Mouse (Mus musculus) C2C12 (cell line): ENCODE measurements around the gene Gm49387. TPM values are rescaled to one million over a fixed set of nuclear protein-coding genes. Genes with fewer than 3 reads are reported as not detected.

ENCODE experiments used
- H3K27me3 ChIP-seq: one replicate; pipeline ENCODE4 v1.6.1; 2011; ENCODE audit not compliant: control insufficient read depth, insufficient read depth, insufficient read length
- H3K36me3 ChIP-seq: one replicate; pipeline ENCODE4 v1.6.1; 2011; ENCODE audit not compliant: control insufficient read depth, insufficient read depth
- H3K4me3 ChIP-seq: one replicate; pipeline ENCODE4 v1.5.1; 2011; ENCODE audit warnings: mild to moderate bottlenecking, control low read depth; ENCODE audit not compliant: poor library complexity, insufficient read depth, severe bottlenecking
- H3K79me2 ChIP-seq: one replicate; pipeline ENCODE4 v1.6.1; 2011; ENCODE audit not compliant: control insufficient read depth, insufficient read depth
- H3K79me3 ChIP-seq: one replicate; pipeline ENCODE4 v1.6.1; 2011; ENCODE audit warnings: low read depth, control low read depth
- H3ac ChIP-seq: one replicate; pipeline ENCODE3; 2011; ENCODE audit warnings: low read depth; ENCODE audit not compliant: control insufficient read depth, insufficient read length
- CEBPB ChIP-seq: IDR thresholded peaks from one replicate; pipeline ENCODE4 v1.6.1; 2011; ENCODE audit warnings: low read depth, mild to moderate bottlenecking, control low read depth, moderate library complexity
- CTCF ChIP-seq: IDR thresholded peaks from one replicate; pipeline ENCODE4 v1.5.1; 2011; ENCODE audit not compliant: control insufficient read depth, insufficient read depth, insufficient read length
- FOSL1 ChIP-seq: IDR thresholded peaks from one replicate; pipeline ENCODE4 v1.8.0; 2011; ENCODE audit warnings: mild to moderate bottlenecking, low read length; ENCODE audit not compliant: poor library complexity, insufficient read depth, severe bottlenecking
- MAX ChIP-seq: IDR thresholded peaks from one replicate; pipeline ENCODE4 v1.6.1; 2011; ENCODE audit warnings: mild to moderate bottlenecking, control low read depth
- MYOD1 ChIP-seq: IDR thresholded peaks from one replicate; pipeline ENCODE4 v1.6.1; 2011; ENCODE audit warnings: low read depth; ENCODE audit not compliant: control insufficient read depth, insufficient read length
- MYOG ChIP-seq: IDR thresholded peaks from one replicate; pipeline ENCODE4 v1.6.1; 2011; ENCODE audit not compliant: control insufficient read depth, insufficient read length; ENCODE audit errors: extremely low read depth
- USF1 ChIP-seq: IDR thresholded peaks from one replicate; pipeline ENCODE4 v1.6.1; 2011; ENCODE audit warnings: low read depth, mild to moderate bottlenecking, control low read depth, moderate library complexity
- polyA plus RNA-seq: library from polyadenylated mRNA; unstranded; fragments of >200 nt; fragmentation: generic; extraction: Trizol; gene quantifications from one replicate; pipeline ENCODE4 v1.2.1, GENCODE M21; 2012; ENCODE audit warnings: missing spikeins

The Gm49387 gene
- polyA plus RNA-seq, 1 experiment, result not detected

DNA sequence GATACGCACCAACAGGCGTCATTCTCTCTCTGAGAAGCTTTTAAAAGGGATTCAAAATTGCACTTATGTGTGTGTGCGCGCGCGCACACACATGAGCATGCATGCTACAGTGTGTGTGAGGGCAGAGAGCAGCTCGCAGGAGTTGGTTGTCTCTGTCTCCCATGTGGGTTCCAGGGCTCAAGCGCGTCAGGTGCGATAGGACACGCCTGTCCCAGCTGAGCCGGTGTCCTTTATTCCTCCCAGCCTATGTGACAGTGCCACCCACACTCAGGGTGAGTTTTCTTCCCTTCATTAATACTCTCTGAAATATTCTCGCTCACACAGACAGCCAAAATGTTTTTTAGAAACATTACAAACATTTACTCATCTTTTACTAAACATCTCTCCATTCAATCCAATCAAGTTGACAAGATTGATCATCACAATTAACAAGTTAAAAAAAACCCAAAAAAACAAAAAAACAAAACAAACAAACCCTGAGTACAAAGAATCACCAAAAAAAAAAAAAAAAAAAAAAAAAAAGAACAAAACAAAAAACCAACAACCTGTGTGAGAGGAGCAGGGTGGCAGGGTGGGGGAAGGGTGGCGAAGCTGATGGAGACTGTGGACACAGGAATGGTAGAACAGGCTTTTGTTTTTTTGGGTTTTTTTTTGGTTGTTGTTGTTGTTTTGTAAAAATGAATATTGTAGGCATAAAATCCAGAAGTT is 38.6 kb downstream of the Gm49387 start:
- peaks cover 40% of the 10 kb centered on the region for H3K27me3 ChIP-seq
- H3ac ChIP-seq, result no peak overlapping the region
- TF ChIP-seq USF1 (no peak), MYOG (no peak), MAX (no peak), FOSL1 (no peak), CTCF (no peak), CEBPB (no peak), MYOD1 (no peak)
- no peaks in the 10 kb centered on the region for H3K79me3 ChIP-seq
- H3K36me3 ChIP-seq, result no peaks in the 10 kb centered on the region
- no peaks in the 10 kb centered on the region for H3K79me2 ChIP-seq
- no peak overlapping the region for H3K4me3 ChIP-seq

DNA sequence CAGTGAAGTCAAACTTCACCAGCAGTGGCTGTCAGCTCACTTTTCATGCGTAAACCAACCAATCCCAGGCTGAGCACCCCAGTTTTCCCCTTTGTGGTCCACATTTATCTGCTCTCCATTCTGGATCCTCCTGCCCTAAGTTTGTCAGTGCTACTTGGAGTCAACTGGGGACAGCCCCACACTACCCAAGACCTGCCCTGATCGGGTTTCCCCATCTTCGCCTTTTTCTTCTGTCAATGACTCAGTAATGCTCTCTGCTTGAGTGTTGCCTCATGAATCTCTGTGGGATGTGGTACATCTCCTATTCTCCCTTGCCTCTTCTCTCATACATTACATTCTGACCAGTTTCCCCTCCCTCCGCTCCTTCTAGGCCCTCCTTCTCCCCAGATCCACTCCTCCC is 43.2 kb downstream of the Gm49387 start:
- no peaks in the 10 kb centered on the region for H3K79me2 ChIP-seq
- H3K36me3 ChIP-seq, result no peaks in the 10 kb centered on the region
- TF ChIP-seq MYOD1, result no peak
- no peak for TF ChIP-seq USF1
- no peak for TF ChIP-seq MAX
- no peak for TF ChIP-seq CTCF
- TF ChIP-seq CEBPB, result no peak
- no peak for TF ChIP-seq FOSL1
- TF ChIP-seq MYOG, result no peak
- no peak overlapping the region for H3K4me3 ChIP-seq
- H3ac ChIP-seq, result no peak overlapping the region
- H3K27me3 ChIP-seq, result peaks cover 32% of the 10 kb centered on the region
- H3K79me3 ChIP-seq, result no peaks in the 10 kb centered on the region

DNA sequence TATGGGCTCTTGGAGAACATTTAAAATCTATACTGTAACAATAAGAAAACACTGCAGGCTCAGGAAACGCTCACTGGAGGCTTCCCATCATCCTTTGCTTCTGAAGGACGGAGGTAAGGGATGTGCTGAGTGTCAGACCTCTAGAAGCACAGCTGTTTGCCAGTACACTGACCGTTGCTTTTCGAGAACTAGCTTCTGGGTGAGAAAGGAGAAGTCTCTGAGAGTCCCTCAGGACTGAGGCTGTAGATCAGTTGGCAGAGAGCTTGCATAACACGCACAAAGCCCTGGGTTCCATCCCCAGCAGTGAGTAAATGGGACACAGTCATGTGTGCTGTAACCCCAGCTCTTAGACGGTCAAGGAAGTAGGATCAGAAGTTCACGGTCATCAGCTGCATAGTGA is 44.3 kb downstream of the Gm49387 start:
- peaks cover 31% of the 10 kb centered on the region for H3K27me3 ChIP-seq
- H3K36me3 ChIP-seq, result no peaks in the 10 kb centered on the region
- H3K4me3 ChIP-seq, result no peak overlapping the region
- no peak for TF ChIP-seq MYOG
- no peak for TF ChIP-seq MAX
- TF ChIP-seq CEBPB, result no peak
- TF ChIP-seq USF1, result no peak
- TF ChIP-seq FOSL1, result no peak
- TF ChIP-seq CTCF, result no peak
- TF ChIP-seq MYOD1, result no peak
- H3K79me2 ChIP-seq, result no peaks in the 10 kb centered on the region
- no peak overlapping the region for H3ac ChIP-seq
- H3K79me3 ChIP-seq, result no peaks in the 10 kb centered on the region

DNA sequence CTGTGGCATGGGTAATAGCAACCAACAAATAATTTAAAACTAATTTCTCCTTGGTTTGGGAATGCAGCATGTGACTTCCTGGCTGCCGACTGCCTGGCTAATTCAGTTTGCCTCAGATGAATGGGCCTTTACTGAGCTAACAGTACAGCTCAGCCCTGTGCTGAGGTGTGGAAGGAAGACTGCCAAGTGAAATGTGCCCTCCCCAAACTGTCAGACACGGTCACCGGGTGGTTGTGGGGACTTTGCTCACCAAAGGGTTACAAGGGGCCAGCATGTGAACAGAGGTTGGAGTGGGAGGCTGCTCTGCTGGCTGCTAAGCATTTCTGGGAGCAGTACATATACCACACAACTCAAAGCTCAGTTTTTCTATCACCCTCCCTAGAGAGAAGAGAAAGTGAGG is 46.0 kb downstream of the Gm49387 start:
- no peaks in the 10 kb centered on the region for H3K79me2 ChIP-seq
- H3K27me3 ChIP-seq, result peaks cover 29% of the 10 kb centered on the region
- no peak overlapping the region for H3K4me3 ChIP-seq
- TF ChIP-seq USF1, result no peak
- no peak for TF ChIP-seq FOSL1
- TF ChIP-seq CTCF, result no peak
- no peak for TF ChIP-seq CEBPB
- no peak for TF ChIP-seq MYOG
- no peak for TF ChIP-seq MYOD1
- TF ChIP-seq MAX, result no peak
- no peaks in the 10 kb centered on the region for H3K79me3 ChIP-seq
- H3K36me3 ChIP-seq, result no peaks in the 10 kb centered on the region
- no peak overlapping the region for H3ac ChIP-seq

DNA sequence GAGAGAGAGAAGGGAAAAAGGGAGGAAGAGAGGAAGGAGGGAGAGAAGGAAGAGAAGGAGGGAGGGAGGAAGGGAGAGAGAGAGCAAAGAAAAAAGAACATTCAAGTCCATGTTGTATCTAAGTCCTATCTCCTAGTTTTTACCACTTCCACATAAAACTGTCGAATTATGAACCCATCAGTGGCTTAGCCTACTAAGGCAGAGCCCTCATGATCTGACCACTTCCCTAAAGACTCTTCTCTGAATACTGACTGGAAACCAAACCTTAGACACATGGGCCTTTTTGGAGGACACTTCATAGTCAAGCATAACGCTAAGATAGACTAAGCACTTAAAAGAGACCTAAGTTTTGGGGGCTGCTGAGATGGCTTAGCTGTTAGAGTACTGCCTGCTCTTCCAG is 47.6 kb downstream of the Gm49387 start:
- H3ac ChIP-seq, result no peak overlapping the region
- TF ChIP-seq USF1 (no peak), CTCF (no peak), MYOG (no peak), MYOD1 (no peak), FOSL1 (no peak), MAX (no peak), CEBPB (no peak)
- no peaks in the 10 kb centered on the region for H3K79me3 ChIP-seq
- H3K27me3 ChIP-seq, result peaks cover 29% of the 10 kb centered on the region
- H3K79me2 ChIP-seq, result no peaks in the 10 kb centered on the region
- no peaks in the 10 kb centered on the region for H3K36me3 ChIP-seq
- no peak overlapping the region for H3K4me3 ChIP-seq

DNA sequence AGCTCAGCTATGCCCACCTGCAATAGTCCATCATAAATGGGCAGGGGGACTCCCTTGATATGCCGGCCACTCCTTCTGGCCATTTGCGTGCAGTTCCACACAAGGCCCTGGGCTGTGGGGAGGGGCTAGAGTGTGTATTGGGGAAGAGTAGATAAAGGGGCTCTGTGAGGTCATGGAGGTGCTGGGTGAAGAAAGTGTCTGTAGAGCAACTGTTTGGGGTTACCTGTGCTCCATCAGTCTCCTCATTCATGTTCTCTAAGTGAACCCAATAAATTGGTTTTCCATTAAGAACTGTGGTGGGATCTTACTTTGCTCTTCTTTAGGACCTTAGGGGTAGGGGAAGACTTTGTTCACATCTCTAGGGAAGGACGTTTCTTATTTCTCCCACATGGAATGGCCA is 49.4 kb downstream of the Gm49387 start, which contains the start of gene Colq:
Gene Colq (minus strand): TSS at position 101 of the 400 bp plus-strand sequence.
- TF ChIP-seq FOSL1 (no peak), CEBPB (no peak), MAX (no peak), CTCF (no peak), USF1 (no peak), MYOD1 (no peak), MYOG (no peak)
- Histone ChIP-seq H3K4me3 (no peak within 1 kb of the TSS), H3K79me3 (no peaks in the 10 kb centered on the region), H3K36me3 (no peaks in the 10 kb centered on the region), H3K79me2 (no peaks in the 10 kb centered on the region), H3K27me3 (peaks cover 27% of the 10 kb centered on the region), H3ac (no peak within 1 kb of the TSS)
